Mouse (Mus musculus): ENCODE measurements around the gene Dnajc25. TPM values are rescaled to one million over a fixed set of nuclear protein-coding genes. Genes with fewer than 3 reads are reported as not detected.

Dnajc25 gene
- polyA plus RNA-seq, 1 experiment from 2014 or later, result 6.5 TPM

DNA sequence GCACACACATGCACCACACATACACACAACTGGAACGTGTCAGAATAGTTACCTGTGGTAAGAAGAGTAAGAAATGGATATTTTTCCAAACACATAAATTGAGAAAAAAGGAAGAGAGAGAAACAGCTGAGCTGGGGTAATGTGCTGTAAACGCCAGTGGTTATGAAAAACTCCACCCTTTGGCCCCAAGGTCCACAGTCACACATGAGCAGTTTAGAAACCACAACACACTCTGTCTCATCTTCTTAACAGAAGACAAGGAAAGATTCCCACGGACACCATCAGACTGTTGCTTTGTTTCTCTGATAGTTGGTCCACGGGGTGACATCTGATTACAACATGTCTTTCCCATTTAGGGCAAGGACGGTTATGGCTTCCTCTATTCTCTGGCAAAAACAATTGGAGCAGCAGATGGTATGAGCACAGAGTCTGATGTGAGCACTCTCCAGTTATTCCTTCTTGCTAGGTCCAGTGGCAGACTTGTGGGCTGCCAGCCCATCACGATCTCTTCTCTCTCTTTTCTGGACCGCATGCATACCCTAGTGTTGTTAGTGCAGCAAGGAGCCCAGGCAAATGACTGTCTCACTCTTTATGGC, 5.5 kb upstream of the Dnajc25 start:
- no peaks in the 10 kb centered on the region for H3K36me3 ChIP-seq
- peaks cover 10% of the 10 kb centered on the region; the same call in 1 of the 2 replicates for H3K4me1 ChIP-seq
- peaks cover 8% of the 10 kb centered on the region for H3K27me3 ChIP-seq
- no peak for ATAC-seq (ENCODE audit: low FRiP score, low read depth)
- H3K4me2 ChIP-seq (replicated peaks), result no peak overlapping the region
- H3K27ac ChIP-seq (replicated peaks), result no peak overlapping the region
- H3K9ac ChIP-seq (replicated peaks), result no peak overlapping the region
- 85% methylated on average over 7 of the region's 7 CpGs for WGBS
- no peak overlapping the region for H3K4me3 ChIP-seq
- H3K9me3 ChIP-seq, result no peaks in the 10 kb centered on the region

DNA sequence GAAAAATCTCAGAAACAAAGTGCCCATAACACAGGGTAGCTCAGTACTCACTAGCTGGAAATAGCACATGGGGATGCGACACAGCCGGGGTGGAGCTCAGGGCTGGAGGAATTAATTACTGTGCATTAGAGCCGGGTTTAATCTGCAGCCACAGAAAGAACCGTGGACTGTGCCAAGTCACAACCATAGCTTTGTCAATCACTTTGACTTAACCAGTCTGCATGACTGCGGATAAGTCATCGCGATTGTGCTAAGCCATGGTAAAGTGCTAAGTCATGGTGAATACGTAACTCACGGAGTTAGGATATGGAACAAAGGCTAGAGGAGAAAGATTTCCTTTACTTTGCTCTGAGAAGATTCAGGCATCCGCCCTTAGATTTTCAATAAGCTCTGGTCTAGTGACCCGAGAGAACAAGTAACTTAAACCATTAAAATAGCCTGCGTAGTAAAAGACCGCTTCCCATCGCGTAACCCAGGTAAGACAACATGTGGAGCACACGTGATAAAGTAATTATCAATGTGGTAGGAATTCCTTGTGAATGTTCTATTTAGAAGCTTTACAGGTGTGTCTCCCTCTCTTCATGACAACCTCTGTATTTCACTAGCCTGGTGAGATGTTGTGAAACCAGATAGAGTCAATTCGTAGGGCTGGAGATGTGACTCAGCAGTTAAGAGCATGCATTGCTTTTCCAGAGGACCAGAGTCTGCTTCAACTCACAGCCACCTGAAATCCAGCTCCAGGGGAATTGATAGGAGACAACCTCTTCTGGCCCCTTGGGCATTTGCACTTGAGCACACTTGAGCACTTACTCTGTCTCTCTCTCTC, 4.0 kb upstream of the Dnajc25 start:
- Histone ChIP-seq H3K4me2 (replicated peaks) (no peak overlapping the region), H3K27me3 (peaks cover 8% of the 10 kb centered on the region), H3K9me3 (no peaks in the 10 kb centered on the region), H3K9ac (replicated peaks) (no peak overlapping the region), H3K27ac (replicated peaks) (no peak overlapping the region), H3K36me3 (no peaks in the 10 kb centered on the region), H3K4me1 (peaks cover 10% of the 10 kb centered on the region; the same call in 1 of the 2 replicates), H3K4me3 (no peak overlapping the region)
- WGBS, result 65% methylated on average over 17 of the region's 17 CpGs
- ATAC-seq (ENCODE audit: low FRiP score, low read depth), result peak; percentile 38; the same call in 1 of the 2 replicates

DNA sequence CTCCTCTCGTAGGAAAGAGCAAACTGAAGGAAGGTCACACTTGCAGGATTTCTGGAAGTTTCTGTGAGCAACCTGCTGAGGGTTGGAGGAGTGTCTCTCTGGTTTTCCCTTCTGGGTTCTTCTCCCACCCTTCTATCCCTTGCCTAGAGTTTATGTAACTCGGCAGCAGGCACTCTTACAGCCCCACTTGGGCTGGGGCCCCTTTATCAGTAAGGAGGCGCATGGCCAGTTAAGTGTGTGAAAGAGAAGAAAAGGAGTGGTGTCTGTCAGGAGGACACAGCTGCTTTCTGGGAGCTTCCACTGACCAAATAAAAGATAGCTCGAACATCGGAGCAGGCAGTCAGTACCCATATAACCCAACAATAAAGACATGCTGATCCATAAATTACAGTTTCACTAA, 2.7 kb upstream of the Dnajc25 start:
- ATAC-seq (ENCODE audit: low FRiP score, low read depth), result no peak
- Histone ChIP-seq H3K9me3 (no peaks in the 10 kb centered on the region), H3K27me3 (peaks cover 5% of the 10 kb centered on the region), H3K4me1 (no peaks in the 10 kb centered on the region), H3K9ac (replicated peaks) (no peak overlapping the region), H3K4me2 (replicated peaks) (no peak overlapping the region), H3K36me3 (no peaks in the 10 kb centered on the region), H3K27ac (replicated peaks) (no peak overlapping the region), H3K4me3 (no peak overlapping the region)
- WGBS, result 83% methylated on average over 5 of the region's 5 CpGs

DNA sequence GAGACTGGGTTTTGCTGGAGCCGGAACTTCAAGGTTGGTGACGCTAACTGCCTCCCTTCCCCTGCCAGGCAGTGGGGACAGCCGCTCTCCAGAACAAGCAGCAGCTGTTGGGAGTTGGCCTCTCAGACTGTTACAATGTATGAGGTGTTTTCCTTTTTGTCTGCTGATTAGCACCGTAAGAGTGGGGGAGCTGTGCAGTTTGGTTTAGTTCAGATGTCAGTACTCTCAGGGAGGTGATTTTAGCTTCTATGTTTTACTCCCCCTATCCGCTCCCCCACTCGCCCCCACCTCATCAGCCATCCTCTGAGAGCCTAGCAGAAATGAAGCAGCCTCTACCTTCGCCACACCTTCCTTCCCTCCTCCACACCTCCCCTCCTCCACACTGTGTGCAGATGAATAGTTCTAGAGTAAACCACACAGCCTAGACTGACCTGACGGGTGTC, 410 bp downstream of the Dnajc25 start:
- Histone ChIP-seq H3K4me2 (replicated peaks) (no peak overlapping the region), H3K9ac (replicated peaks) (no peak overlapping the region), H3K4me1 (no peaks in the 10 kb centered on the region), H3K4me3 (no peak overlapping the region), H3K9me3 (no peaks in the 10 kb centered on the region), H3K27me3 (no peaks in the 10 kb centered on the region; the same call in 1 of the 2 replicates), H3K36me3 (no peaks in the 10 kb centered on the region), H3K27ac (replicated peaks) (no peak overlapping the region)
- WGBS, result 77% methylated on average over 8 of the region's 8 CpGs
- no peak for ATAC-seq (ENCODE audit: low FRiP score, low read depth)

DNA sequence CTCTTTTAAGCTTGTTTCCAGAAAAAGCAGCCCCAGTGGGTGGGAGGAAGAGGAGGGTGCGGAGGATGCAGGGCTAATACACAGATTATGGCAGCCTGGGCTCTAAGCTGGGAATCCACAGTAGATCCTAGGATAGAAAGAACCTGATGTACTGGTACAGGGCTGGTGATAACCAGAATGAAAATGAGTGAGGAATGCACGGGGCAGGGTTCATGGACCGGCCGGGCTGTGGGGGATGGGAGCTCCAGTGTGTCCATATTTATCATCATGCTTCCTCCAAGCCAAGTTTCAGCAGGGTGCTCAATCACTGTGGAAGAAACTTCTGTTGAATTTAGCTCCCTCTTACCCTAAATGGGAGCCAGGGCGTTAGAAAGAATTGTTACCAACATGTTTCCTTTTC, 2.2 kb downstream of the Dnajc25 start:
- no peak for ATAC-seq (ENCODE audit: low FRiP score, low read depth)
- H3K27me3 ChIP-seq, result no peaks in the 10 kb centered on the region; the same call in 1 of the 2 replicates
- H3K4me1 ChIP-seq, result no peaks in the 10 kb centered on the region
- H3K4me3 ChIP-seq, result no peak overlapping the region
- H3K9ac ChIP-seq (replicated peaks), result no peak overlapping the region
- no peaks in the 10 kb centered on the region for H3K36me3 ChIP-seq
- WGBS, result 77% methylated on average over 5 of the region's 5 CpGs
- no peak overlapping the region for H3K27ac ChIP-seq (replicated peaks)
- no peak overlapping the region for H3K4me2 ChIP-seq (replicated peaks)
- H3K9me3 ChIP-seq, result no peaks in the 10 kb centered on the region

DNA sequence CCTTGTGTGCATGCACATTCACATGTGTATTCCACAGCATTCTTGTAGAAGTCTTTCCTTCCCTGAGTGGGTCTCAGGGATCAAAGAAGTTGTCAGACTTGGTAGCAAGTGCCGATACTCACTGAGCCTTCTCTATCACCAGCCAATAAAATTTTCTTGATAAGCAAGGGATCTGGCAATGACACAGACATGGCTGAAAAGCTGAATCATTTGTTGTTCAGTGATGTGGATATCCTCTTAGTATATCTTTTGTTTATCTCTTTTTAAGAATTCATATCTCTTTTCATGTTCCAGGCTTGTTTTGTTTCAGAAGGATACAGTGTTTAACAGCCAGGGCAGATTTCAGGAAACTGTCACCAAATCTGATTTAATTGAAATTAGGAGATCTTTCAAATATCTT, 3.8 kb downstream of the Dnajc25 start:
- no peaks in the 10 kb centered on the region for H3K27me3 ChIP-seq
- H3K9me3 ChIP-seq, result no peaks in the 10 kb centered on the region
- H3K9ac ChIP-seq (replicated peaks), result no peak overlapping the region
- peaks cover 2% of the 10 kb centered on the region for H3K4me1 ChIP-seq
- no peak overlapping the region for H3K27ac ChIP-seq (replicated peaks)
- no peak overlapping the region for H3K4me3 ChIP-seq
- H3K36me3 ChIP-seq, result no peaks in the 10 kb centered on the region
- WGBS, result 96% methylated on average over 1 of the region's 1 CpGs
- ATAC-seq (ENCODE audit: low FRiP score, low read depth), result no peak
- no peak overlapping the region for H3K4me2 ChIP-seq (replicated peaks)

DNA sequence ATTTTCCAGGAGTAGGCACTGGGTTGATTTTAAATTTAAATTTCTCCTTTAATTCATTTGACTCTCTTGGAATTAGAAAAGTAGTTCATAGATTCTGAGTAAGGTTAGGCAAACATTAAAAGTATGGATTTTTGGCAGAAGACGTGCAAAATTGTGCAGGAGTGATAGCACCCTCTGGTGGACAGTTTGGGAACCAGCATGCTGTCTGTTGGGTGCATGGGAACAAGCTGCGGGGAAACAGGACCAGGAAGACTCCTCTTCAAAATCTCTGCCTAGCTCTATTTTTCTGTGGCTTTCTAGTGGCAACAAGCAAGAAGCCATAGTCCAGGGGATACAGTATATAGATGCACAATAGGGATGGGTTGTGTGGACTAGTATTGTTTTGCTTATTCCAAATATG, 4.8 kb downstream of the Dnajc25 start:
- 20% methylated on average over 2 of the region's 2 CpGs for WGBS
- Histone ChIP-seq H3K9ac (replicated peaks) (no peak overlapping the region), H3K4me1 (peaks cover 12% of the 10 kb centered on the region), H3K36me3 (no peaks in the 10 kb centered on the region), H3K27me3 (peaks cover 5% of the 10 kb centered on the region), H3K9me3 (no peaks in the 10 kb centered on the region), H3K4me3 (no peak overlapping the region), H3K4me2 (replicated peaks) (no peak overlapping the region), H3K27ac (replicated peaks) (no peak overlapping the region)
- ATAC-seq (ENCODE audit: low FRiP score, low read depth), result no peak

DNA sequence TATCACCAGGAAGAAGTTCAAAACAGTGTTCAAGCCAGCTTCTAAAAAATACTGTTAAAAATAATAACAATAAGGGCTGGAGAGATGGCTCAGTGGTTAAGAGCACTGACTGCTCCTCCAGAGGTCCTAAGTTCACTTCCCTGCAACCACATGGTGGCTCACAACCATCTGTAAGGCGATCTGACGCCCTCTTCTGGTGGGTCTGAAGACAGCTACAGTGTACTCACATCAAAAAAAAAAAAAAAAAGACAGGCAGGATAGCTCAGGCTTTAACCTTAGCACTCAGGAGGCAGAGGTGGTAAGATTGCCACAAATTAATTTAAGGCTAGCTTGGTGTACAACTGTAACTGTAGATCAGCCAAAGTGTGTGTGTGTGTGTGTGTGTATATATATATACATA, 5.8 kb downstream of the Dnajc25 start:
- Histone ChIP-seq H3K9ac (replicated peaks) (no peak overlapping the region), H3K36me3 (no peaks in the 10 kb centered on the region), H3K9me3 (no peaks in the 10 kb centered on the region), H3K4me1 (peaks cover 17% of the 10 kb centered on the region), H3K27ac (replicated peaks) (no peak overlapping the region), H3K4me2 (replicated peaks) (no peak overlapping the region), H3K4me3 (no peak overlapping the region), H3K27me3 (peaks cover 10% of the 10 kb centered on the region)
- ATAC-seq (ENCODE audit: low FRiP score, low read depth), result no peak
- 0% methylated on average over 2 of the region's 2 CpGs for WGBS

DNA sequence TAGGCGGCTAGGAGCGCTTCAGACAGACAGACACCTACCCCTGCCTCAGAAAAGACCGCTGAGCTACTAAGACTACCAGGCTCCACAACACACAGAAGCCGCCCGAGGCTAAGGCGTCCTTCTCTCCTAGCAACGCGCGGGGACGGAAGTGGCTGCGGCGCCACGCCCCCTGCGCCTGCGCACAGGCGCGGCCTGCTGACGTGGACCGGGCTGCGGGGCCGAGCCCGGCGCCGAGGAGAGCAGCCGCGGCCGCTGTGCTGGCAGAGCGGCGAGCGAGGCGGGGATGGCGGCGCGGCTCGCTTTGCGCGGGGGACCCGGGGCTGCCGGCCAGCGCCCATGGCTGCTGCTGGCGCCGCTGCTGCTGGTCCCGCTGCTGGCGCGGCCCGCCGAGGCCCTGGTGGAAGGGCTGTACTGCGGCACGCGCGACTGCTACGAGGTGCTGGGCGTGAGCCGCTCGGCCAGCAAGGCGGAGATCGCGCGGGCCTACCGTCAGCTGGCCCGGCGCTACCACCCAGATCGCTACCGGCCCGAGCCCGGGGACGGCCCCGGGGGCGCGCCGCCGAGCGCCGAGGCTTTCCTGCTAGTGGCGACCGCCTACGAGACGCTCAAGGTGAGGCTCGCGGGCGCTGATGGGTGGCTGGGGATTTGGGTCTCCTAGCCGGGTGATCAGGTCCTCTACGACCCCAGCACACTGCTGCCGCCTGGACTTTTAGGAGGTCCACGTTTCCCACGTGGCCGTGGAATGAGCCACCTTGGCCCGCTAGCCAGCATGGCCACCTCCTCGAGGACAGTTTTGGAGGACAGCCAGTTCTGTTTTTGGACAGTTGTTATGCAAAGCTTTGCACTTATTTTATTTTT, 8.3 kb downstream of the Dnajc25 start, which contains the start of gene Gm20503:
Gene Gm20503 (plus strand): TSS at position 263 of the 858 bp plus-strand sequence.
- no peaks in the 10 kb centered on the region for H3K36me3 ChIP-seq
- peaks cover 10% of the 10 kb centered on the region for H3K27me3 ChIP-seq
- peaks cover 17% of the 10 kb centered on the region for H3K4me1 ChIP-seq
- H3K9me3 ChIP-seq, result no peaks in the 10 kb centered on the region
- peak within 1 kb of the TSS; percentile 94 for H3K4me3 ChIP-seq
- WGBS, result under 1% methylated on average over 62 of the region's 89 CpGs
- H3K27ac ChIP-seq (replicated peaks), result peak within 1 kb of the TSS; percentile 89
- peak within 1 kb of the TSS; percentile 91 for H3K4me2 ChIP-seq (replicated peaks)
- H3K9ac ChIP-seq (replicated peaks), result peak within 1 kb of the TSS; percentile 95
- ATAC-seq (ENCODE audit: low FRiP score, low read depth), result peak; percentile 99

DNA sequence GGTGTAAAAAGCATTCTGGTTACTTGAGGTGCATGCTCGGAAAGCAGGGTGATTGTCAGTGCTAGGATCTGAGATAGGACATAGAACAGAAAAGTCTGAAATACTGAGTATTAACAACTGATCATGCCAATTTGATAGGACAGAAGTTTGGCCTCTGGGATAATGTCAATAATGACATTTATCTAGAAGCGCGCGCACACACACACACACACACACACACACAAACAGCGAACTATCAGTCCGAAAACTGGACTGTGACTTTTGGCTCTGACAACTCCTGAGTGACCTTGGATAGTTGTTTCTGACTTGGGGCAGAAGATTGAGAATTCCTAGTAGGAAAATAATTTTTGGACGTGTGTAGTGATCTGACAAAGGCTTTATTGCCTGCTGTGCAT, 8.9 kb downstream of the Dnajc25 start:
- Histone ChIP-seq H3K9ac (replicated peaks) (peak overlapping the region; percentile 95), H3K9me3 (no peaks in the 10 kb centered on the region), H3K4me2 (replicated peaks) (peak overlapping the region; percentile 91), H3K36me3 (no peaks in the 10 kb centered on the region), H3K27me3 (peaks cover 10% of the 10 kb centered on the region), H3K4me3 (peak overlapping the region; percentile 94), H3K27ac (replicated peaks) (no peak overlapping the region), H3K4me1 (peaks cover 17% of the 10 kb centered on the region)
- ATAC-seq (ENCODE audit: low FRiP score, low read depth), result no peak
- 38% methylated on average over 7 of the region's 7 CpGs for WGBS

DNA sequence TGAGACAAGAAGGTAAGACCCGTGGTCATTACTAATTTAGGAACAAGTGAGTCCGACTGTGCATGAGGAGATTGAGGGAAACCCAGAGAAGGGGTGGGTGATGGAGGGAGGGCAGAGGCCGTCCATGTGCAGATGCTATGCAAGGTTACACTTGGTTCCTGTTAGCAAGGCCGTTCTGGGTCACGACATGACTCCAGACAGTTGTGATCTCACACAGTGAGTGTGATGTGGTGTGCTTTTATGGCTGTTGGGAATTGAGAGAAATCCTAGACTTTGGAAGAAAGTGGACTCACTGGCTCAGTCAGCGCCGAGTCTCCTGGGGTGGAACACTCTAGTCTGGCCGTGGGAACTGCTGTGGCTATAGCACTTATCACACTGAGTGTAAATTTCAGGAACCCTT, 11.3 kb downstream of the Dnajc25 start:
- 56% methylated on average over 8 of the region's 8 CpGs for WGBS
- peaks cover 17% of the 10 kb centered on the region for H3K4me1 ChIP-seq
- H3K27me3 ChIP-seq, result peaks cover 10% of the 10 kb centered on the region
- no peak overlapping the region for H3K4me3 ChIP-seq
- no peak overlapping the region for H3K4me2 ChIP-seq (replicated peaks)
- H3K9me3 ChIP-seq, result no peaks in the 10 kb centered on the region
- no peak for ATAC-seq (ENCODE audit: low FRiP score, low read depth)
- H3K9ac ChIP-seq (replicated peaks), result no peak overlapping the region
- H3K27ac ChIP-seq (replicated peaks), result no peak overlapping the region
- no peaks in the 10 kb centered on the region for H3K36me3 ChIP-seq

DNA sequence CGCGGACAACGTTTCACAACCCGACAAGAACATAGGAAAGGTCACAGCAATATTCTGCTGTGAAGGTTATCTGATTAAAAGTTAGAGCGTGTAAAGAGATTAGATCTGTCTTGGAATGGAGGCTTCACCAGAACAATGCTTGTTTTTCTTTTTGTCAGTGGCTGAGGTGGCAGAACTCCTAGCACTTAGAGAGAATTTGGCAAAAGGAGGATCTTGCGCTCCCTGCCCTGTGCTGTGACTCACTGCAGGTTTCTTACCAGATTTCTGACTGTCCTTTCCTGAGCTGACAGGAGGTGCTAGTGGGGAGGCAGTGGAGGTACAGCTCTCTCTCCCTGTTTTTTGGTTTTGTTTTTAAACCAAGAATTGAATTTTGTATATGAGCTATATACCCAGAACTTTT, 12.2 kb downstream of the Dnajc25 start:
- WGBS, result 54% methylated on average over 6 of the region's 6 CpGs
- no peak overlapping the region for H3K4me2 ChIP-seq (replicated peaks)
- no peaks in the 10 kb centered on the region for H3K36me3 ChIP-seq
- H3K27ac ChIP-seq (replicated peaks), result no peak overlapping the region
- no peak for ATAC-seq (ENCODE audit: low FRiP score, low read depth)
- H3K4me1 ChIP-seq, result peaks cover 17% of the 10 kb centered on the region
- no peaks in the 10 kb centered on the region for H3K9me3 ChIP-seq
- no peak overlapping the region for H3K9ac ChIP-seq (replicated peaks)
- H3K4me3 ChIP-seq, result no peak overlapping the region
- H3K27me3 ChIP-seq, result peaks cover 10% of the 10 kb centered on the region
